Mouse (Mus musculus): ENCODE measurements at regions not wholly inside any gene's neighbourhood (a gene's known extent, or its start where the extent isn't known, plus 50 kb on each side); places are given as distances from the start of the nearest gene placed in this dataset.

- H3K4me1 ChIP-seq, result no peaks in the 10 kb centered on the region
- H3K36me3 ChIP-seq, result no peaks in the 10 kb centered on the region
- no peaks in the 10 kb centered on the region for H3K9me3 ChIP-seq
- H3K27ac ChIP-seq, result no peak overlapping the region
- H3K9ac ChIP-seq, result no peak overlapping the region
- peaks cover 7% of the 10 kb centered on the region; the same call in 1 of the 2 replicates for H3K27me3 ChIP-seq
- H3K4me3 ChIP-seq, result no peak overlapping the region
- H3K4me2 ChIP-seq, result no peak overlapping the region
- WGBS, result 67% methylated on average over 9 of the region's 9 CpGs
- ATAC-seq (ENCODE audit: insufficient number of reproducible peaks, low FRiP score, low TSS enrichment, low read depth), result no peak
Measured at GRCm38 (mm10) chr13:94669106-94669683, 119.5 kb upstream of the Tbca start.

GRCm38 (mm10) chr13:94670266-94670665, 118.4 kb upstream of the Tbca start:
- H3K4me2 ChIP-seq, result no peak overlapping the region
- H3K27ac ChIP-seq, result no peak overlapping the region
- no peak overlapping the region for H3K4me3 ChIP-seq
- no peak for ATAC-seq (ENCODE audit: insufficient number of reproducible peaks, low FRiP score, low TSS enrichment, low read depth)
- H3K27me3 ChIP-seq, result peaks cover 7% of the 10 kb centered on the region; the same call in 1 of the 2 replicates
- H3K9ac ChIP-seq, result no peak overlapping the region
- H3K4me1 ChIP-seq, result no peaks in the 10 kb centered on the region
- WGBS, result 86% methylated on average over 11 of the region's 11 CpGs
- no peaks in the 10 kb centered on the region for H3K9me3 ChIP-seq
- H3K36me3 ChIP-seq, result no peaks in the 10 kb centered on the region

GRCm38 (mm10) chr13:94670961-94671360, 117.7 kb upstream of the Tbca start:
- H3K36me3 ChIP-seq, result no peaks in the 10 kb centered on the region
- 82% methylated on average over 8 of the region's 8 CpGs for WGBS
- no peak for ATAC-seq (ENCODE audit: insufficient number of reproducible peaks, low FRiP score, low TSS enrichment, low read depth)

DNA sequence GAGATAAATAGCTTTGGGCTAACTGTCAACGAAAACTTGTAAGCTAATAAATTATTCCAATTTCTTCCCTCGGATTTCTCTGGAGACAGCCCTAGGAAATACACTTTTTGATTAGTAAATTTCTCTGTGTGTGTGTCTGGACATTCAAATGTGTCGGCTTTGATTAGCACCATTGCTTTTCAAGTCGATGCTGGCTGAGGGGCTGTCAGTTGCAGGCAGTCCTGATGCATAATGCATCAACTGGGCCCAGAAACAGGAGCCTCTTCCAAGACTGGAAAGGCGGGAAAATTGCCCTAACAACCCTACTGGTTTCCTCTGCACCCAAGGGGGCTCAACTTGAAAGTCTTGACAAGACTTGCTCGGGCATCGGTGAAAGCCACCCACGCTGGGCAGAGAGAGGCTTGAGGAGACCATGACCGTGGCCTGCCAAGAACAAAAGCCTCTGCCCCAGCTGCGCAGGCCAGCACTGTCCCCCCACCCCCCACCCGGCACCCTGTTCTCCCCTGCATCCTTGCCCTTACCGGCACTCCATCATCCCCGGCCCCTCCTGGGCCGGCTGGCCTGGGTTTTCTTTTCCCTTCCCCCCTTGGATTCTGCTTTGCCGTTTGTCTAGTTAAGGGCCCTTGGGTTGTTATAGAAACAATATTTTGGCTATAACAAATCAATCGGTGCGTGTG, 108.1 kb upstream of the Tbca start:
- Histone ChIP-seq H3K36me3 (no peaks in the 10 kb centered on the region), H3K4me3 (no peak overlapping the region), H3K9me3 (no peaks in the 10 kb centered on the region), H3K9ac (no peak overlapping the region), H3K4me2 (no peak overlapping the region), H3K4me1 (no peaks in the 10 kb centered on the region), H3K27ac (no peak overlapping the region), H3K27me3 (0 out of 2 replicates have a peak, but pooled peaks cover 5% of the 10 kb centered on the region)
- WGBS, result 40% methylated on average over 17 of the region's 17 CpGs
- ATAC-seq (ENCODE audit: insufficient number of reproducible peaks, low FRiP score, low TSS enrichment, low read depth), result no peak

More at GRCm38 (mm10) chr13:94670961-94671360, 117.7 kb upstream of the Tbca start:
- H3K4me2 ChIP-seq, result no peak overlapping the region
- peaks cover 7% of the 10 kb centered on the region; the same call in 1 of the 2 replicates for H3K27me3 ChIP-seq
- no peaks in the 10 kb centered on the region for H3K4me1 ChIP-seq
- H3K4me3 ChIP-seq, result no peak overlapping the region
- no peak overlapping the region for H3K27ac ChIP-seq
- no peak overlapping the region for H3K9ac ChIP-seq
- H3K9me3 ChIP-seq, result no peaks in the 10 kb centered on the region

- Histone ChIP-seq H3K27ac (no peak overlapping the region), H3K9ac (no peak overlapping the region), H3K27me3 (0 out of 2 replicates have a peak, but pooled peaks cover 5% of the 10 kb centered on the region), H3K9me3 (no peaks in the 10 kb centered on the region), H3K4me2 (no peak overlapping the region), H3K4me1 (no peaks in the 10 kb centered on the region), H3K4me3 (no peak overlapping the region), H3K36me3 (no peaks in the 10 kb centered on the region)
- WGBS, result 90% methylated on average over 13 of the region's 13 CpGs
- ATAC-seq (ENCODE audit: insufficient number of reproducible peaks, low FRiP score, low TSS enrichment, low read depth), result no peak
Measured at GRCm38 (mm10) chr13:94681606-94682005, 107.1 kb upstream of the Tbca start.

DNA sequence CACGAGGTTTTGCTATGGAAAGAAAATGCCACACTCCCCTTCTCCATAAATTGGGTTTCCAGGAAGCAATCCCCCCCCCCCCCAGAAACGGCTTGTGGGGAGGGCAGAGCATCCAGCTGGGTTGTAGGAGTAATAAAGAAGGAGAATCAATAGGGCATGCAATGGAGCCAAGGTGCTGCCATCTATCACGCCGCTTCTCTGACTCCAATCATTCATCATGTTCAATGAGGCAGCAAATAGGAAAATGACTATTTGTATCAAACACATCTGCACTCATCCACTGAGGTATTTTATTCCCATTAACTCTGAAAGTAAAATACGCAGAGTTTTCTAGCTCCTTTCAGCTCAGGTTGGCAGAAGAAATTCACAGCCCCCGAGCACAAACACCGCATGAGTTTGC, 103.5 kb upstream of the Tbca start:
- 62% methylated on average over 7 of the region's 7 CpGs for WGBS
- H3K36me3 ChIP-seq, result no peaks in the 10 kb centered on the region
- H3K27ac ChIP-seq, result no peak overlapping the region
- H3K9me3 ChIP-seq, result no peaks in the 10 kb centered on the region
- no peak overlapping the region for H3K4me2 ChIP-seq
- no peak overlapping the region for H3K9ac ChIP-seq
- 0 out of 2 replicates have a peak, but pooled peaks cover 5% of the 10 kb centered on the region for H3K27me3 ChIP-seq
- H3K4me1 ChIP-seq, result no peaks in the 10 kb centered on the region
- no peak overlapping the region for H3K4me3 ChIP-seq
- ATAC-seq (ENCODE audit: insufficient number of reproducible peaks, low FRiP score, low TSS enrichment, low read depth), result no peak

DNA sequence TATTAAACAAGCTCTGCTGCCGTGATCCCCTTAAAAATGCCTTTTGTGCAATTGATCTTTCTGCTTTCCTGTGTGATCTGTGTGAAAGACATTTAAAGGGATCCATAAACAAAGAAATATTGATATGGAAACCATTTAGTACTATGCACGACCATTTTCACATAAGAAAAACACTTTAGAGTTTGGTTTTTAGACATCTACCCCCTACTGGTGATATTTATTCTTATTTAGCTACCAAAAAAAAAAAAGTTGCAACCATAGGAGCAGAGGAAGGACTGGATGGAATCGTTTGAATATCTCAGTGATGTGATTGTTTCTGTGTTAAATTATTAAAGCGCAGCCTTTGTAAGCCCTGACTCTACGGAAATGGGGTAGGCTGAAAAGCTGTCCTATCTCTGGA, 101.4 kb upstream of the Tbca start:
- WGBS, result 72% methylated on average over 5 of the region's 5 CpGs
- no peaks in the 10 kb centered on the region for H3K9me3 ChIP-seq
- H3K36me3 ChIP-seq, result no peaks in the 10 kb centered on the region
- no peak overlapping the region for H3K4me3 ChIP-seq
- no peak overlapping the region for H3K4me2 ChIP-seq
- no peak overlapping the region for H3K9ac ChIP-seq
- no peaks in the 10 kb centered on the region for H3K27me3 ChIP-seq
- no peak overlapping the region for H3K27ac ChIP-seq
- no peak for ATAC-seq (ENCODE audit: insufficient number of reproducible peaks, low FRiP score, low TSS enrichment, low read depth)
- H3K4me1 ChIP-seq, result no peaks in the 10 kb centered on the region

DNA sequence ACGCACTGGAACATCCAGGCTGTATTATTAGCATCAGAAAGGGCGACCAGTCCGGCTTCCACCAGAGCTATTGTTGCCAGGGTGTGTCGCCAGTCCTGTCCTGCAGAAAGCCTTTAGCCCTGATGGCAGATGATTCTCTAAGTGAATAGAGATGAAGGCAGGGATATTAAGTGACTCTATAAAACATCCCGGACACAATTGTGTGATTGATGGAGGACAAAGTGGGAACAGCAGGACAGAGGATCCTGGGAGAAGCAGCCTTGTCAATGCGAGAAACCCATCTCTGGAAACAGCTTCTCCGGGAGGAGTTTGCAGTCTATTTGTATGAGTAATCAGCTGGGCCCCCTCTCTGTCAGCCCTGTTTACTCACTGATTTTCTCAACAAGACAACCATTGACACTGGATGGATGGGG, 82.1 kb upstream of the Tbca start:
- peaks cover 36% of the 10 kb centered on the region for H3K4me1 ChIP-seq
- ATAC-seq (ENCODE audit: insufficient number of reproducible peaks, low FRiP score, low TSS enrichment, low read depth), result no peak
- WGBS, result 11% methylated on average over 7 of the region's 7 CpGs
- H3K36me3 ChIP-seq, result no peaks in the 10 kb centered on the region
- H3K27ac ChIP-seq, result no peak overlapping the region
- no peak overlapping the region for H3K4me3 ChIP-seq
- H3K9ac ChIP-seq, result no peak overlapping the region
- H3K9me3 ChIP-seq, result no peaks in the 10 kb centered on the region
- H3K4me2 ChIP-seq, result no peak overlapping the region
- H3K27me3 ChIP-seq, result peaks cover 88% of the 10 kb centered on the region

DNA sequence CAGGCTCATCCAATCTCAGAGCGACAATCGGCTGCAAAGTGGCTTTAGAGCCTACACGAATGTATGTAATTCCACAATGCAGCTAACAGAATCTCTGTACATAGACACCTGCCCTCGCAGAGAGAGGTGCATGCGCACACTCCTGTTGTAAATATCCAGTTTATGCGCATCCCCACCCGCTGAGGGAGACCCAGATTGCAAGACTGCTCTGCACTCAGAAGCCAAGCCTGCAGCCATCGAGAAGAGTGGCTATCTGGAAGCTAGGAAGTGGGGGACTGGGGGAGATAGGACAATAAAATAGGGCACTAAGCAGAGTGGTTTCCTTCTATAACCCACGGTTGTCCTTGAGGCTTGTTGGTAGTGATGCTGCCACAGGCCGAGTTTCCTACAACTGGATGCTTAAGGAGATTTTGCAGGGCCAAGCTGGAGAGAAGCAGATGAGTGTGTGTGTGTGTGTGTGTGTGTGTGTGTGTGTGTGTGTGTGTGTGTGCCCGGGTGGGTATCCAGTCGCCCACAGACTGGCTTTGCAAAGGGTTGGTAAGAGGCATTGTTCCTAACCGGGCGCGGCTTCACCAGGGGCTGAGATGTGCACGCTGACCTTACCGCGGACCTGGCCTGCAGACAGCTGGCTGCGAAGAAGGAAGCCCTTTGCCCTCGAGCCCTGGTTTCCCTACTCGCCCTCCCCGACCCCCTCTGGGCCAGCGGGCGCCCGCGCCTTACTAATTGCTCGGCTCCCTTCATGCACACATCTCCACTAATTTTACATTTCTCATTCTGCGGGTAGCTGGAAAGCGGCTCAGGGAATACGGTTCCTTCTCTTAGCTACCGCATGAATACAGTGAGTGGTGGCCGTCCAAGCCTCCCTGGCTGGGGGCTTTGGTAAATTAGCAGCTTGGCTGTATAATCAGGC, 81.1 kb upstream of the Tbca start:
- Histone ChIP-seq H3K36me3 (no peaks in the 10 kb centered on the region), H3K27ac (no peak overlapping the region), H3K9ac (no peak overlapping the region), H3K4me1 (peaks cover 27% of the 10 kb centered on the region), H3K9me3 (no peaks in the 10 kb centered on the region), H3K4me2 (no peak overlapping the region), H3K27me3 (peaks cover 89% of the 10 kb centered on the region), H3K4me3 (no peak overlapping the region)
- no peak for ATAC-seq (ENCODE audit: insufficient number of reproducible peaks, low FRiP score, low TSS enrichment, low read depth)
- 4% methylated on average over 32 of the region's 32 CpGs for WGBS

DNA sequence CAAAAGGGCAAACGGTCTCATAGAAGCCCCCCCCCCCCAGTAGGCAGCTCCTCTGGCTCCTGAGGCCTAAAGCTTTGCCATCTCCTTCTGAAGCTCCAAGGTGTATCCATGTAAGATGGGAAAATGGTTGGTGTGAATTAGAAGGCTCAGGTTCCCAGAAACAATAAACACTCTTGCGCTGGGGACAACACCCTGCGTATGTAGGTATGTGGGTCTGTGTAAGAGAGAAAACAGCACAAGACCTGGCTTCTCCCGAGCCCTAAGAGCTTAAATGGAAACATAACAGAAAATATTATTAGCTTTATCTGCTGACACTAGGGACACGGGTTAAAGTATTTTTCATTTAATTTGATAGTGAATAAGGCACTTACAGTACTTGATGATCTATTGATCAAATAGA, 79.9 kb upstream of the Tbca start:
- 31% methylated on average over 5 of the region's 5 CpGs for WGBS
- peaks cover 87% of the 10 kb centered on the region for H3K27me3 ChIP-seq
- ATAC-seq (ENCODE audit: insufficient number of reproducible peaks, low FRiP score, low TSS enrichment, low read depth), result no peak

DNA sequence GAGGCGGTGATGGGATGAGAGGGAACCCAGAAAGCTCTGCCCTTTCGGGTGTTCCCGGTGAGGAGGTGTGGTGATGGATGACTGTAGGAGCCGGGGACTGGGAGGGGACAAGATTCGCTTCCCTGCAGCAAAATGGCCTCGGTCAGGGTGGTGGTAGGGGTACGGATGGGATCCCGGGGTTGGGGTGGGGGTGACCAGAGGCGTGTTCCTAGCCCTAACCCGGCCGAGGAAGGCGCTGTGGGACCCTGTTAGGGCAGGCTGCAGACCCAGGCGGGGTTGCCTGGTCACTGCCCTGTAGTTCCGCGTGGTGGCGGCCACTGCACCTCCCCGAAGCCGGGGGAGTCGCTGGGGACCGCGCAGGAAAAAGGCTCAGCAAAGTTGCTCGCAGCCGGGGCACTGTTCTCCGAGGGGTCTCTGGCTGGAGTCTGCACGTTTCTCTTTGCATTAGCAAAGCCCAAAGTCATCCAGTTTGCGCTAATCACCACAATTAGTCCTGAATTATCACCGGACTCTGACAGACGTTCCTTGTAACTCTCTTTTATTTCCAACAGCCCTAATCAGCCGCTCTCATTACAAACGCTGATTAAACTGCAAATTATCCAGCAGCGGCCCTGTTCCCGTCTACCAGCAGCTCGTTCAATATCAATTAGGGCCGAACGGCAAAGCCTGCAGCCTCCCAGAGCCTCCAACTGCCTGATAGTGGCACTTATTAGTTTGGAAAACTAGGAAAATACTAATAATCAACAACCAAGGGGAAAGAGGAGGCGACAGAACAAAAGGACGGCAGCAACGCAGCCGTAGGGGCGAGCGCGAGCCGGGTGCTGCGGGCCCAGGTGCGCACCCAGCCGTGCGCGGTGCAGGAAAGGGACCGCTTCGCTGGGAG, 78.8 kb upstream of the Tbca start:
- Histone ChIP-seq H3K4me2 (peak overlapping the region; percentile 54), H3K9me3 (no peaks in the 10 kb centered on the region), H3K27me3 (peaks cover 80% of the 10 kb centered on the region), H3K27ac (no peak overlapping the region), H3K36me3 (no peaks in the 10 kb centered on the region), H3K4me1 (peaks cover 18% of the 10 kb centered on the region), H3K9ac (no peak overlapping the region), H3K4me3 (peak overlapping the region; percentile 34)
- WGBS, result under 1% methylated on average over 49 of the region's 50 CpGs
- ATAC-seq (ENCODE audit: insufficient number of reproducible peaks, low FRiP score, low TSS enrichment, low read depth), result no peak

More for the DNA sequence above, 79.9 kb upstream of the Tbca start:
- H3K9ac ChIP-seq, result no peak overlapping the region
- no peak overlapping the region for H3K27ac ChIP-seq
- no peak overlapping the region for H3K4me2 ChIP-seq
- no peaks in the 10 kb centered on the region for H3K9me3 ChIP-seq
- H3K4me1 ChIP-seq, result peaks cover 18% of the 10 kb centered on the region
- H3K4me3 ChIP-seq, result no peak overlapping the region
- no peaks in the 10 kb centered on the region for H3K36me3 ChIP-seq
